Mouse (Mus musculus): ENCODE results near the gene Tbcel. TPM values are rescaled to one million over a fixed set of nuclear protein-coding genes. Genes with fewer than 3 reads are reported as not detected.

Tbcel gene
- polyA plus RNA-seq, 1 experiment from 2014 or later = 10.7 TPM

DNA sequence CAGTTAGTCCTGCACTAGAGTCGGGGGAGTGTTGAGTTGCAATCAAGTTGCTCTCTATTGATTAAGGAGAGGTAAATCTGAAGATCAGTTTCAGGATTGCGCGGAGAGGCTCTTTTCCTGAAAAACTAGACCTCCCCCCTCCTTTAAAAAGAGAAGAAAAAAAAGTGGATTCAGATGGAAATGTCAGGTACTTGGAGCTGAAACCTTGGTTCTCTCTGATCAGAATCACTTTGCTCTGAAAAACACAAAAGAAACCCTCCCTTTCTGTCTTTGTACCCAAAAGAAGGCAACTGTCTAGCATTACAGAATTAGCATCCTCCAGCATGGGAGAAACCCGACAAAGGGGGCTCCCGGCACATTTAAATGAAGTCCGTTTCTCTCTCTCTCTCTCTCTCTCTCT is 107.8 kb downstream of the Tbcel start, which contains the start of gene Tecta:
TSS of gene Tecta (minus strand) at position 101 of the 400 bp plus-strand sequence.
- Histone ChIP-seq H3K9ac (no peak within 1 kb of the TSS), H3K4me1 (no peaks in the 10 kb centered on the region), H3K27ac (no peak within 1 kb of the TSS), H3K36me3 (no peaks in the 10 kb centered on the region), H3K4me3 (no peak within 1 kb of the TSS), H3K9me3 (replicated peaks) (no peaks in the 10 kb centered on the region), H3K4me2 (no peak within 1 kb of the TSS), H3K27me3 (replicated peaks) (peaks cover 28% of the 10 kb centered on the region)
- ATAC-seq = no peak
- 59% methylated on average over 6 of the region's 6 CpGs for WGBS (ENCODE audit: insufficient replicate concordance)

DNA sequence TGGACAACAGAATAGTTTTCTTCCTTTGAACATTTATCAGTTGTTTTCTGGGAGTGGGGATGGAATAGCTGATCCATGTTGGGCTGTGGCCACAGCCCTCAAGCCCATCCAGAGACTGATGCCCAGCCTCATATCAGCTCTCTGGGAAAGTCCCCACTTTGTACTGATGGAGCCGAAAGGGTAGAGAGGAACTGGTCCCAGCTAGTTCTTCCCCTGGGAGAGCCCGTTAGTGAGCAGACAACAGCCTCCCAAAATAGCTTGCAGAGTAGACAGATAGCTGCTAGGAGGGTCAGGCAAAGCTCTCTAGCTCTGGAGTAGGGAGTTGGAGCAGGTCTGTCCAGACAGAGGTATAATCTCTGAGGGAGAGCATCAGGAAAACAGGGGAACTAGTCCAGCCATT is 111.5 kb downstream of the Tbcel start:
- Histone ChIP-seq H3K9ac (no peak overlapping the region), H3K27ac (no peak overlapping the region), H3K36me3 (no peaks in the 10 kb centered on the region), H3K27me3 (replicated peaks) (peaks cover 23% of the 10 kb centered on the region), H3K4me3 (no peak overlapping the region), H3K9me3 (replicated peaks) (no peaks in the 10 kb centered on the region), H3K4me2 (no peak overlapping the region), H3K4me1 (no peaks in the 10 kb centered on the region)
- no peak for ATAC-seq
- 51% methylated on average over 2 of the region's 2 CpGs for WGBS (ENCODE audit: insufficient replicate concordance)

DNA sequence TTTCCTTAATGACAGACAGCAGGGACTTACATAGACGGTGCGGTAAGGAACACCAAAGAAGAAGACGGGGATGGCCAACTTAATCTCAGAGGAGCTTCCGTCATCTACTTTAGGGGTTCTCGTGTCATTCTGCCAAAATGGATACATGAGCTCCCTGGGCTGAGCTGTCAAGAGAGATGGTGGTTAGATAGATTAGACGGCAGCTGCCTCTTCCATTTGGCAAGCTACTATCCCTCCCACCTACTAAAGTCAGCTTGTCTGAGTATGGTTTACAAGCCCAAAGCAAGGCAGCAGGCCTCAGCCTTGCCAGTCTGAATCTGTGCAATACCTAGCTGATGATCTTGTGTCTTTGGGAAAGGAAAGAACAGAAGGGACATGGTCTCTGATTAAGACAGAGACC is 112.7 kb downstream of the Tbcel start:
- no peaks in the 10 kb centered on the region for H3K36me3 ChIP-seq
- no peak overlapping the region for H3K9ac ChIP-seq
- no peak for ATAC-seq
- H3K9me3 ChIP-seq (replicated peaks) = no peaks in the 10 kb centered on the region
- 79% methylated on average over 6 of the region's 6 CpGs for WGBS (ENCODE audit: insufficient replicate concordance)
- H3K4me1 ChIP-seq = no peaks in the 10 kb centered on the region
- H3K27ac ChIP-seq = no peak overlapping the region
- no peak overlapping the region for H3K4me2 ChIP-seq
- H3K27me3 ChIP-seq (replicated peaks) = peaks cover 22% of the 10 kb centered on the region
- H3K4me3 ChIP-seq = no peak overlapping the region

DNA sequence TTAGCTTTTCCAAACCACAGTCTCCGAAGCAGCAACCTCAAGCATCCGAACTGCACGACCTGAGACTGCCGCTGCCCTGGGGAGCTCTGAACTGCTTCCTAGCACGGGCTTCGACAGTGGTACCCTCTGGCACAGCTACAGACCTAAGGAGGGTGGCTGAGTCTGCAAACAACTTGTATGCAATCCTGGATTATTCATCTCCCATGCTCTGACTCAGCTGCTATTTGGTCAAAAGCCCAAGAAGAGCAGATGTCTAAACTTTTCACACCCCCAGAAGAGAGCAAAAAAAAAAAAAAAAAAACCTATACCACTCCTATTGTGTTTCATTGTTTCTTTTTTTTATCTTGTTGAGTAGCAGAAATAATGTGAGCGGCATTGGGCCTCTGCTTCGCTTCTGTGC is 113.3 kb downstream of the Tbcel start:
- WGBS (ENCODE audit: insufficient replicate concordance) = 80% methylated on average over 8 of the region's 8 CpGs
- Histone ChIP-seq H3K27ac (no peak overlapping the region), H3K27me3 (replicated peaks) (peaks cover 16% of the 10 kb centered on the region)

DNA sequence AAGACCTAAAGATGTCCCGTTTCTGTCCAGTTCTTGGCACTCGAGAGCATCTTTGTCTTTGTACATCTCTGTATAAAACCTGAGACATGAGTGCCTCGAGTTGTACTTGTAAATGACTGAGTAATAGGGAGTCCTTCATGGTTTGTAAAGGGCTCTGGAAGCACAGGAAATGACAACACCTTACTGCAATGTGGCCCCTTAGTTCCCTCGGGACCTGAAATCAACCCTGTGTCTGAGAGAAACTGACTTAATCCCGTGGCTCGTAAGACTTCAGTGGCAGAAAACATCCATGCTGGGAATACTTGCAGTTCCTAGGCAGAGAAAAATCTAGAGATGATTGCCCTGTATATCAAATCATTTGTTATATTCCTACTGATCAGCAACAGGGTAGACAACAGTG is 114.7 kb downstream of the Tbcel start:
- Histone ChIP-seq H3K36me3 (no peaks in the 10 kb centered on the region), H3K27ac (no peak overlapping the region), H3K4me1 (no peaks in the 10 kb centered on the region), H3K4me2 (no peak overlapping the region), H3K9ac (no peak overlapping the region), H3K27me3 (replicated peaks) (0 out of 2 replicates have a peak, but pooled peaks cover 9% of the 10 kb centered on the region), H3K9me3 (replicated peaks) (no peaks in the 10 kb centered on the region), H3K4me3 (no peak overlapping the region)
- WGBS (ENCODE audit: insufficient replicate concordance) = 49% methylated on average over 6 of the region's 6 CpGs
- no peak for ATAC-seq

More for the DNA sequence above, 113.3 kb downstream of the Tbcel start:
- no peaks in the 10 kb centered on the region for H3K36me3 ChIP-seq
- no peaks in the 10 kb centered on the region for H3K4me1 ChIP-seq
- H3K9me3 ChIP-seq (replicated peaks) = no peaks in the 10 kb centered on the region
- no peak overlapping the region for H3K4me3 ChIP-seq
- H3K4me2 ChIP-seq = no peak overlapping the region
- no peak overlapping the region for H3K9ac ChIP-seq
- ATAC-seq = no peak

DNA sequence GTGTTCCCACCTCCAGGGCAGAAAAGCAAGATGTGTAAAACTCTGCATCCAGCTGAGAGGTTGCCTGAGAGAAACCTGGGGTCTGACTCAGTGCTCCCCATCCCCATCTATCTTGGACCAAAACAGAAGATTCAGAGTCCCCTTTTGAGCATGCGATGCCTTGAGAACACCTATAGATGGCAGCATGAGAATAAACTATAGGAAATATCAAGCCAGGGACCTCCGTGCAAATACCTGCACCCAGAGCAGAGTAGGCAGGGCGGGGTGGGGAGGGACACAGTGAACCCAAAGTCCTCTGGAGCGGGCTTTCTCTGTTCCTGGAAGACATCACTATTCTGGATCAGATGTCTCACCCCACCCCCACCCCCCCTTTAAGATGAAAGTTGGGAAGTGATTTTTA is 119.1 kb downstream of the Tbcel start:
- no peak for ATAC-seq
- H3K9me3 ChIP-seq (replicated peaks) = no peaks in the 10 kb centered on the region
- H3K36me3 ChIP-seq = no peaks in the 10 kb centered on the region
- peaks cover 9% of the 10 kb centered on the region; the same call in 1 of the 2 replicates for H3K27me3 ChIP-seq (replicated peaks)
- 49% methylated on average over 4 of the region's 4 CpGs for WGBS (ENCODE audit: insufficient replicate concordance)
- H3K27ac ChIP-seq = no peak overlapping the region
- no peaks in the 10 kb centered on the region for H3K4me1 ChIP-seq
- no peak overlapping the region for H3K4me2 ChIP-seq
- no peak overlapping the region for H3K4me3 ChIP-seq
- no peak overlapping the region for H3K9ac ChIP-seq

DNA sequence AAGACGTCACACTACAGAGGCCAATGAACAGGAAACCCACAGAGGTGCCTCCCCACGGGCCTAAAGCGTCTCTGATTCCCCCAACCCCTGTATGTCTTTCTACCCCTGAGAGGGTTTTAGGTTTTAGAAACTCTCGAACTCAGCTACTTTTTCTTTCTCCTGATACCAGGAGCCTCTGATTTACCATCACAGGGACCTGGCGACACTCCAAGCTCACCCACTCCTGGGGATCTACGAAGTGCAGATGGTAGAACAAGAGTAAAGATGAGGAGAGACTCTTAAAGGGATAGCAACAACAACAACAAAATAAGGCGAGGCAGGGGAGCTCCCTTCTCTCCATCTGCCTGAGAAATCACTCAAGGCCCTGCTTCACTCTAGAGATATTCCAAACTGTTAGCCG is 120.6 kb downstream of the Tbcel start:
- H3K4me3 ChIP-seq = no peak overlapping the region
- no peaks in the 10 kb centered on the region for H3K9me3 ChIP-seq (replicated peaks)
- no peak overlapping the region for H3K4me2 ChIP-seq
- no peaks in the 10 kb centered on the region for H3K36me3 ChIP-seq
- ATAC-seq = no peak
- H3K4me1 ChIP-seq = no peaks in the 10 kb centered on the region
- WGBS (ENCODE audit: insufficient replicate concordance) = 56% methylated on average over 8 of the region's 8 CpGs
- no peak overlapping the region for H3K27ac ChIP-seq
- H3K27me3 ChIP-seq (replicated peaks) = peaks cover 9% of the 10 kb centered on the region
- no peak overlapping the region for H3K9ac ChIP-seq

DNA sequence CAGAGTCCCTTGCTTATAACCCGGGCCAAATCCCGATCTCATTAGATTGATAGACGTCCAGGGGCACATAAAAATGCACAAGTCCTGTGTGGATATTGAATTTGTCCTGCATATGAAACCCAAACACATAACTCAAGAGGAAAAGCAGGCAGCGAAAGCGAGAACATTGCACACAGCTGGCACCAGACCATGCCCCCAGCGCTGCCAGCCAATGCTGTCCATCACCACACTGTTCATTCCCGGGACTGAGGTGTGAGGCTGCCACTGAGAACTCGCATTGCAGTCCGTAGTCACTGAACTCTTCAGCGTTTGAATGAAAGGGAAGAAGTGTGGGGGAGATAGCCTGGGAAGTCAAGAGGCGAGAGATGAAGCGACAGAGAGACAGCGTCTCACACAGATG is 122.0 kb downstream of the Tbcel start:
- Histone ChIP-seq H3K36me3 (no peaks in the 10 kb centered on the region), H3K4me3 (no peak overlapping the region), H3K4me1 (no peaks in the 10 kb centered on the region), H3K4me2 (no peak overlapping the region), H3K9me3 (replicated peaks) (no peaks in the 10 kb centered on the region), H3K27ac (no peak overlapping the region), H3K27me3 (replicated peaks) (peaks cover 12% of the 10 kb centered on the region), H3K9ac (no peak overlapping the region)
- 73% methylated on average over 13 of the region's 13 CpGs for WGBS (ENCODE audit: insufficient replicate concordance)
- ATAC-seq = no peak

DNA sequence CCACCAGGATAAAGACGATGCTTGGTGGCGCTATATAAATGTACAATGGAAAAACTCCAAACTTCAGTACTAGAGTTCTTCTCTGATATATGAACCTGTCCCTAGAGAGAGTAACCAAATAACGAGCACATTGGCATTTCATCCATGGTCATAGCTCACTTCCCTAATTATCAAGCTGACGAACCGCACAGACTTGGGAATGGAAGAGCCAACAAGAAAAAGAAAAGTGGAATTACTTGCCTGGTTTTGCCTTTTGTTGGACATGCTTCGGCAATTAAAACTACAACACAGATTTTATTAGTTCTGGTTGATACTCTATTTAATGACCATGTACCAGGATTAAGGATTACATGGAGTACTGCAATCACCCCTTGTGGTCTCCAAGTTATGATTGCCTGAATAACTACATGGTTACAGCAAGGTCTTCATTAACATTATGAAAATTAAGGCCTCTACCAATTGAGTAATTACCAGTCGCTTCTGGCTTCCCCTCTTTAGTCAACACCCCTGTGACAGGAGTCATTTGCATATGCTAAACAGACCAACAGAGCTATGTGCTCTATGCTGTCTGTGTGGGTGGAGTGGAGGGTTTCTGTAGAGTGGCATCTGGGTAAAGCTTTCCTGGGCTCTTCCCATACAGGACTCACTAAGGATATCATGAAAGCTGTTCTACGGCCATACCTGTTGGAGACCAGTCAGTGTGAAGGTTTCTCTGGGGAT is 124.8 kb downstream of the Tbcel start:
- no peaks in the 10 kb centered on the region for H3K36me3 ChIP-seq
- H3K27ac ChIP-seq = no peak overlapping the region
- no peak for ATAC-seq
- WGBS (ENCODE audit: insufficient replicate concordance) = 66% methylated on average over 8 of the region's 8 CpGs
- no peaks in the 10 kb centered on the region for H3K4me1 ChIP-seq
- H3K4me2 ChIP-seq = no peak overlapping the region
- 0 out of 2 replicates have a peak, but pooled peaks cover 4% of the 10 kb centered on the region for H3K9me3 ChIP-seq (replicated peaks)
- H3K27me3 ChIP-seq (replicated peaks) = peaks cover 12% of the 10 kb centered on the region
- no peak overlapping the region for H3K4me3 ChIP-seq
- H3K9ac ChIP-seq = no peak overlapping the region

DNA sequence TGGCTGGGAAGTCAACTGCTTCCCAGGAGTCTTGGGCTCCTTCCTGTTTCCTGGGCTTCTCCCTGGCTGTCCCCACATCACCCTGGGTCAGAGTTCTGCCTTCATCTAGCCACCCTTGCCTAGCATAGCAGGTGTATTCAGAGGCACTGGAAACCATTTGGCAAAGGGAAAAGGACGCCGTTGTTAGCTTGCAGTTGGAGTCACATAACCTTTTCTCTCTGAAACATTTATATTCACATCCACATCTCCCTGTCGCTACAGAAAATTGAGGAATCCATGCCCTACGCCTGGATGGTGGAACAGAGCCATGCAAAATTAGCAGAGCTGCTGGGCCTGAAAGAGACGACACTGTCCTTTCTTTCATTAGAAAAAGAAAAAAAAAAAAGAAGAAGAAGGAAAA is 125.5 kb downstream of the Tbcel start:
- Histone ChIP-seq H3K4me2 (no peak overlapping the region), H3K36me3 (no peaks in the 10 kb centered on the region), H3K9ac (no peak overlapping the region), H3K4me3 (no peak overlapping the region), H3K4me1 (no peaks in the 10 kb centered on the region), H3K27ac (no peak overlapping the region), H3K27me3 (replicated peaks) (peaks cover 7% of the 10 kb centered on the region), H3K9me3 (replicated peaks) (0 out of 2 replicates have a peak, but pooled peaks cover 4% of the 10 kb centered on the region)
- no peak for ATAC-seq
- 69% methylated on average over 5 of the region's 5 CpGs for WGBS (ENCODE audit: insufficient replicate concordance)

DNA sequence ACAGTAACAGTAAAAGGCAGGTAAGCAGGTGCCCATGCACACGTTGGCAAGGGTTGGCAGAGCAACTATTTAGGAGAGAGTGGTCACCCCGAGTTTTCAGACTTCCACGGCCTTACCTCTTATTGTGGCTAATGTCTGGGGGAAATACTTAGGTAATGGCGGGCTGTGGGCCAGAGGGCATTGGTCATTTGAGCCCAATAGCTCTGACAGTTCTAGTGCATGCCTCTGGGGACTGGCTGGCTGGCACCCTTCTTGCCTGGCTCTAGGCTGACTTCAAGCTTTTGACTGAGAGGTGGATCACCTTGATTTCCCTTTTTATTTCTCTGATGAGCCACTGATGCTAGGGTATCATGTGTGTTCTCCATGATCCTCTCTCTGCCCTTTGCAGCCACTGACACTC is 129.5 kb downstream of the Tbcel start:
- 70% methylated on average over 4 of the region's 4 CpGs for WGBS (ENCODE audit: insufficient replicate concordance)
- H3K36me3 ChIP-seq = no peaks in the 10 kb centered on the region
- no peak overlapping the region for H3K4me3 ChIP-seq
- no peak overlapping the region for H3K9ac ChIP-seq
- peaks cover 2% of the 10 kb centered on the region for H3K4me1 ChIP-seq
- H3K27me3 ChIP-seq (replicated peaks) = peaks cover 19% of the 10 kb centered on the region
- H3K27ac ChIP-seq = no peak overlapping the region
- no peak for ATAC-seq
- H3K4me2 ChIP-seq = no peak overlapping the region
- H3K9me3 ChIP-seq (replicated peaks) = 0 out of 2 replicates have a peak, but pooled peaks cover 4% of the 10 kb centered on the region

DNA sequence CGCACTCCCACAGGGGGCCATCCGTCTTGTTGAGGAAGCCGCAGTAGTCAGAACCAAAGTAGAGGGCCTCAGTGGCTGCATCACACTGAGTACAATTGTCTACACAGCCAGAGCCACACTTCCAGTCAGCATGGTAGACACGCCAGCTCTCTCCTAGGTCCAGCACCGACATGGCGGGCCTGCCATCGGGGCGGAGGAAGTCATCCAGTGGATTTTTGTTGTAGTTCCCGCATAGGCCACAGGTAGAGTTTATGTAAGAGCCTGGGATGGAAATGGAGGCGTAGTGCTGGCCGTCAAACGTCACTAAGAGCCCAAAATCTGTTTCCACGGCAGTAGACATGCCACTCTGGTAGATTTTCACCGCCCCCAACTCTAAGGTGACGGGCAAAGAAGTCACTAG is 130.0 kb downstream of the Tbcel start:
- H3K36me3 ChIP-seq = no peaks in the 10 kb centered on the region
- peaks cover 19% of the 10 kb centered on the region for H3K27me3 ChIP-seq (replicated peaks)
- H3K9me3 ChIP-seq (replicated peaks) = 0 out of 2 replicates have a peak, but pooled peaks cover 4% of the 10 kb centered on the region
- no peak overlapping the region for H3K9ac ChIP-seq
- peaks cover 6% of the 10 kb centered on the region for H3K4me1 ChIP-seq
- 83% methylated on average over 15 of the region's 15 CpGs for WGBS (ENCODE audit: insufficient replicate concordance)
- no peak for ATAC-seq
- H3K27ac ChIP-seq = no peak overlapping the region
- no peak overlapping the region for H3K4me3 ChIP-seq
- no peak overlapping the region for H3K4me2 ChIP-seq
